Mouse (Mus musculus): ENCODE measurements around the gene Os9.

- TF ChIP-seq CTCF (IDR thresholded peaks at IDR 0.05; ENCODE audit: low read depth) = no peak
- TF ChIP-seq EP300 (IDR thresholded peaks at IDR 0.05; ENCODE audit: low read depth) = no peak
Measured at GRCm38 (mm10) chr10:127140971-127141370, 20.0 kb upstream of the Os9 start.

Data from liver, embryonic 14.5 days (tissue).